Mouse (Mus musculus): ENCODE data around the gene Prpf3. TPM values are rescaled to one million over a fixed set of nuclear protein-coding genes. Genes with fewer than 3 reads are reported as not detected.

Gene Prpf3
- polyA plus RNA-seq, 1 experiment, result 4.5 TPM

DNA sequence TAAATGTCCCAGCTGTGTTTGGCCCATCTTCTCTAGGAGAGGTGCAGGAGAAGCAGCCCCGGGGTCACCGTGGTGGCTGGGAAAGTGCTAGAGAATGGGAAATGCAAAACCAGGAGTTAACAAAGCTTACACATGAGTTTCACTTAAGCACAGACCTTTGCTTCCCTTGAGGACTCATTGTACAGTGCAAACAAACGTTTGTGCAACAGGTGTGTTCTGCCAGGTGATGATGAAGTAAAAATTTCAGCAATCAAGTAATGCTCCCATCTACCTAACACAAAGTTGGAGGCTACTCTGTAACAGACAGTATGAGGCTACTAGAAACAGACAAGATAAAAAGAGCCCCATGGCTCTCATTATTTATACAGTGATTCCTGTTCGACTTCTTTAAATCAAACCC lies 23.4 kb upstream of the Prpf3 start:
- Histone ChIP-seq H3K4me3 (ENCODE audit: low read depth, low read length) (no peak overlapping the region), H3K36me3 (ENCODE audit: control insufficient read depth, insufficient read depth, low read length) (peaks cover 1% of the 10 kb centered on the region; the same call in 1 of the 2 replicates), H3K27me3 (ENCODE audit: control insufficient read depth, insufficient read depth, low read length) (no peaks in the 10 kb centered on the region), H3K4me1 (ENCODE audit: control insufficient read depth, insufficient read depth, insufficient read length, low read length) (peaks cover 6% of the 10 kb centered on the region; the same call in 1 of the 2 replicates), H3K27ac (ENCODE audit: insufficient read depth, low read depth, low read length) (no peak overlapping the region)
- WGBS, result 69% methylated on average over 4 of the region's 4 CpGs
- TF ChIP-seq POLR2A (IDR thresholded peaks at IDR 0.05; ENCODE audit: low read depth, low read length), result no peak
- no peak for TF ChIP-seq CTCF (IDR thresholded peaks at IDR 0.05; ENCODE audit: extremely low read depth, insufficient read length, insufficient replicate concordance, low read depth, low read length)

GRCm38 (mm10) chr3:95872048-95872447 lies 16.4 kb upstream of the Prpf3 start:
- Histone ChIP-seq H3K36me3 (ENCODE audit: control insufficient read depth, insufficient read depth, low read length) (peaks cover 9% of the 10 kb centered on the region), H3K4me3 (ENCODE audit: low read depth, low read length) (peak overlapping the region; percentile 45), H3K27ac (ENCODE audit: insufficient read depth, low read depth, low read length) (no peak overlapping the region), H3K4me1 (ENCODE audit: control insufficient read depth, insufficient read depth, insufficient read length, low read length) (no peaks in the 10 kb centered on the region; the same call in 1 of the 2 replicates), H3K27me3 (ENCODE audit: control insufficient read depth, insufficient read depth, low read length) (no peaks in the 10 kb centered on the region)
- TF ChIP-seq POLR2A (IDR thresholded peaks at IDR 0.05; ENCODE audit: low read depth, low read length) (no peak), CTCF (IDR thresholded peaks at IDR 0.05; ENCODE audit: extremely low read depth, insufficient read length, insufficient replicate concordance, low read depth, low read length) (no peak)
- WGBS, result 18% methylated on average over 7 of the region's 7 CpGs

- Histone ChIP-seq H3K4me3 (ENCODE audit: low read depth, low read length) (peak within 1 kb of the TSS; percentile 84), H3K27me3 (ENCODE audit: control insufficient read depth, insufficient read depth, low read length) (no peaks in the 10 kb centered on the region), H3K36me3 (ENCODE audit: control insufficient read depth, insufficient read depth, low read length) (peaks cover 11% of the 10 kb centered on the region), H3K4me1 (ENCODE audit: control insufficient read depth, insufficient read depth, insufficient read length, low read length) (no peaks in the 10 kb centered on the region; the same call in 1 of the 2 replicates), H3K27ac (ENCODE audit: insufficient read depth, low read depth, low read length) (peak within 1 kb of the TSS; percentile 79)
- under 1% methylated on average over 33 of the region's 33 CpGs for WGBS
- TF ChIP-seq CTCF (IDR thresholded peaks at IDR 0.05; ENCODE audit: extremely low read depth, insufficient read length, insufficient replicate concordance, low read depth, low read length) (no peak), POLR2A (IDR thresholded peaks at IDR 0.05; ENCODE audit: low read depth, low read length) (peak; percentile 96)
These were observed 15.7 kb upstream of the Prpf3 start, which contains the start of gene Mrps21 for GRCm38 (mm10) chr3:95871392-95871867. TSS of gene Mrps21 (minus strand) at chr3:95871519.

GRCm38 (mm10) chr3:95870976-95871375 lies 15.3 kb upstream of the Prpf3 start:
- no peaks in the 10 kb centered on the region; the same call in 1 of the 2 replicates for H3K4me1 ChIP-seq (ENCODE audit: control insufficient read depth, insufficient read depth, insufficient read length, low read length)
- TF ChIP-seq POLR2A (IDR thresholded peaks at IDR 0.05; ENCODE audit: low read depth, low read length), result no peak
- H3K27me3 ChIP-seq (ENCODE audit: control insufficient read depth, insufficient read depth, low read length), result no peaks in the 10 kb centered on the region
- peak overlapping the region; percentile 84 for H3K4me3 ChIP-seq (ENCODE audit: low read depth, low read length)
- H3K27ac ChIP-seq (ENCODE audit: insufficient read depth, low read depth, low read length), result peak overlapping the region; percentile 79
- 3% methylated on average over 15 of the region's 15 CpGs for WGBS
- peaks cover 10% of the 10 kb centered on the region for H3K36me3 ChIP-seq (ENCODE audit: control insufficient read depth, insufficient read depth, low read length)

DNA sequence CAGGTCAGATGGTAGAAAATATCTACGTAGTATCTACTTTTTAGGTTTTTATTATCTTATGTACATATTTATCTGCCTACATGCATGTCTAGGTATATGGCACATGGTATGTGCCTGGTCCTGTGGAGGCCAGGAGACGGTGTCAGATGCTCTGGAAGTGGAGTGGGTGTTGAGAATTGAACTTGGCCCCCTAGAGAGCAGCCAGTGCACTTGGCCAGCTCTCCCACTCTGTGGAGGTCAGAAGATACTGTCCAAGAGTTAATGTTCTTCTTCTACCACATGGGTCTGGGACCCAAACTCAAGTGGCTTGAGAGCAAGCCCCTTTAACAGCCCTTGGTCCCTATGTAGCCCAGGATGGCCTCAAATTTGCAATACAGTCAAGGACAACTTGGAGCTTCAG lies 11.7 kb upstream of the Prpf3 start:
- no peaks in the 10 kb centered on the region for H3K27me3 ChIP-seq (ENCODE audit: control insufficient read depth, insufficient read depth, low read length)
- H3K4me1 ChIP-seq (ENCODE audit: control insufficient read depth, insufficient read depth, insufficient read length, low read length), result no peaks in the 10 kb centered on the region; the same call in 1 of the 2 replicates
- no peak overlapping the region for H3K4me3 ChIP-seq (ENCODE audit: low read depth, low read length)
- no peak overlapping the region for H3K27ac ChIP-seq (ENCODE audit: insufficient read depth, low read depth, low read length)
- H3K36me3 ChIP-seq (ENCODE audit: control insufficient read depth, insufficient read depth, low read length), result peaks cover 27% of the 10 kb centered on the region
- TF ChIP-seq CTCF (IDR thresholded peaks at IDR 0.05; ENCODE audit: extremely low read depth, insufficient read length, insufficient replicate concordance, low read depth, low read length) (no peak), POLR2A (IDR thresholded peaks at IDR 0.05; ENCODE audit: low read depth, low read length) (no peak)
- WGBS, result 92% methylated on average over 2 of the region's 2 CpGs

DNA sequence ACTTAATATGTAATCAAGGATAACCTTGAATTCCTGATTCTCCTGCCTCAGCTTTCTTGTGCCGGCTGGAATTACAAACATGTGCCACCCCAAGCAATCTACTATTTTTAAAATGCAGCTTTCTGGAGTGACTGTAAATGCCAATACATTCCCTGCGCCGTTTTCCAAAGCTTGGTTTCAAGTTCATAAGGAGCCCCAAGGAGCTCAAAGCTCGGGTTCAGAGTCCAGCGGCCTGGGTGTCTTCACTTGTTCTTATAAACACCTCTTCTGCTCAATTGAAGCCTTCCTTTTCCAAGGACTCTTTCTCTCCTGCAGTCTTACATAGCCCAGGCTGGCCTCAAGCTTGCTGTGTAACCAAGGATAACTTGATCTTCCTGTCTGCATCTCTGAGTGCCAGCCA lies 10.4 kb upstream of the Prpf3 start:
- no peak overlapping the region for H3K4me3 ChIP-seq (ENCODE audit: low read depth, low read length)
- no peaks in the 10 kb centered on the region for H3K27me3 ChIP-seq (ENCODE audit: control insufficient read depth, insufficient read depth, low read length)
- TF ChIP-seq CTCF (IDR thresholded peaks at IDR 0.05; ENCODE audit: extremely low read depth, insufficient read length, insufficient replicate concordance, low read depth, low read length) (no peak), POLR2A (IDR thresholded peaks at IDR 0.05; ENCODE audit: low read depth, low read length) (no peak)
- peaks cover 27% of the 10 kb centered on the region for H3K36me3 ChIP-seq (ENCODE audit: control insufficient read depth, insufficient read depth, low read length)
- H3K27ac ChIP-seq (ENCODE audit: insufficient read depth, low read depth, low read length), result no peak overlapping the region
- H3K4me1 ChIP-seq (ENCODE audit: control insufficient read depth, insufficient read depth, insufficient read length, low read length), result no peaks in the 10 kb centered on the region
- WGBS, result 77% methylated on average over 5 of the region's 5 CpGs

- H3K36me3 ChIP-seq (ENCODE audit: control insufficient read depth, insufficient read depth, low read length), result peaks cover 27% of the 10 kb centered on the region
- 92% methylated on average over 20 of the region's 20 CpGs for WGBS
- H3K27ac ChIP-seq (ENCODE audit: insufficient read depth, low read depth, low read length), result no peak overlapping the region
- H3K27me3 ChIP-seq (ENCODE audit: control insufficient read depth, insufficient read depth, low read length), result no peaks in the 10 kb centered on the region
- H3K4me3 ChIP-seq (ENCODE audit: low read depth, low read length), result no peak overlapping the region
- no peaks in the 10 kb centered on the region for H3K4me1 ChIP-seq (ENCODE audit: control insufficient read depth, insufficient read depth, insufficient read length, low read length)
- TF ChIP-seq POLR2A (IDR thresholded peaks at IDR 0.05; ENCODE audit: low read depth, low read length) (no peak), CTCF (IDR thresholded peaks at IDR 0.05; ENCODE audit: extremely low read depth, insufficient read length, insufficient replicate concordance, low read depth, low read length) (no peak)
These were observed 9.9 kb upstream of the Prpf3 start for GRCm38 (mm10) chr3:95865571-95865970.
